Mouse (Mus musculus) heart, postnatal 10 days (tissue): ENCODE measurements around the gene Krtap10-4. TPM values are rescaled to one million over a fixed set of nuclear protein-coding genes. Genes with fewer than 3 reads are reported as not detected.
"Not testable (repeated sequence)": the region's sequence is repeated elsewhere in the genome, so short reads cannot be mapped to it uniquely, and the experiment has no call there.

Experiments
- DNase-seq, 2 experiments: peaks; one replicate each; pipeline ENCODE4 v3.0.0; 2021
- intact Hi-C: fragments of 180-260 bp; cut with DNase I; formaldehyde crosslinking; loops from one replicate; pipeline ENCODE4 v1.15.1; 2025
- total RNA-seq, 2 experiments: library from RNA; stranded (reverse); gene quantifications; 2 replicates each; pipeline ENCODE4 v1.2.3; 2021

The Krtap10-4 gene
- not detected for total RNA-seq

DNA sequence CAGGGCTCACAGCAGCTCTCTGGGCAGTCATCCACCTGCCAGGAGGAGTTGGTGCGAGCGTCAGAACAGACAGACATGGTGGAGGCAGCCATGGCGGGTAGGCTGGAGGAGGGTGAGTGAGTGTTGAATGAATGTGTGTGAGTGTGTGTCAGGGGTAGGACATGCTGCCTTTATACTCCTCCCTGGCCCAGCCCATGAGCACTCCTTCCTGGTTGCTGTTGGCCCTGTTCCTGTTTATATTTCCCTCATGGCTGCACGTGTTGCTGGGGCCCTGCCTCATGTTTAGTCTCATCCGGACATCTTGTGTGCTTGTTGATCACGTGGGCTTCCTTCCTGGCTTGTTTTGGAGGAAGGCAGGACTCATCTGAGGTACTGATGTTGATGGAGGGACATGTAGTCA, at the start of gene Krtap10-4:
TSS of gene Krtap10-4 (minus strand) at position 145 of the 400 bp plus-strand sequence.
- no peak for DNase-seq
- intact Hi-C loops: no loop called here

DNA sequence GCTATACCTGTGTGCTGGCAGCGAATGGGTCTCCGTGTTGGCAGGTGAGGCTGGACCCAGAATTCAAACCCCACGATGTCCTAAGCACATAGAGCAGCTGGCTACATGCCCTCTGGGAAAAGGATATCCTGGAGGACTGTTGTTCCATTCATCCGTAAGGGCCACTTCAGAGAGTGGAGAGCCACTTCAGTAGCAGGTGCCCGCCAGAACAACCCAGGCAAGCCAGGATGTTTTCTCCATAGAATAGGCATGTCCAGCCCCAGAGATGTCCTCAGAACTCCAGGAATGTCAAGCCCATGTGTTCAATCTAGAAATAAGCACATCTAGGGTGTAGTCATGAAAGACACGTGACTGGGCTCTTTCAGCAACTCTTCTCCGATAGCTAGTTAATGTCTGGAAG, 42.8 kb upstream of the Krtap10-4 start:
- intact Hi-C loops: no loop called here

DNA sequence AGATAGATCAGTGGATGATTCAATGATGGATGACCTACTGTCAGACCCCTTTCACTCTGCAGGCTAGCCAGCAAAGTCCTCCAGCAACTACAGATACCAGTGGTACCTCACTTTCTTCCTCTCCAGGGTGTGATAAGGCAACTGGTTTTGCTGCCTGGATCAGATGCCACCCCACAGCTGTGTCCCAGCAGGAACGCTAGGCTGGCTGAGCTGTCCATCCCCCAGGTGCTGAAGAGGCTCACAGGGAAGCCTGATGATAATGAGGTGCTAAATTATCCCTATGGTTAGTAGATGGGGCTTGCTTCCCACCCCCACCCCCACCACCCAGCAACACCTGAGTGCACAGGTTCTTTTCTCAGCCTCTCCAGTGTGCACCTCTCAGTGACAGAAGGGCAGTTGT, 40.7 kb upstream of the Krtap10-4 start:
- intact Hi-C loops: no loop called here
- peak in 1 of 2 experiments; percentile 34 for DNase-seq

More for the DNA sequence above, 42.8 kb upstream of the Krtap10-4 start:
- DNase-seq: no peak

DNA sequence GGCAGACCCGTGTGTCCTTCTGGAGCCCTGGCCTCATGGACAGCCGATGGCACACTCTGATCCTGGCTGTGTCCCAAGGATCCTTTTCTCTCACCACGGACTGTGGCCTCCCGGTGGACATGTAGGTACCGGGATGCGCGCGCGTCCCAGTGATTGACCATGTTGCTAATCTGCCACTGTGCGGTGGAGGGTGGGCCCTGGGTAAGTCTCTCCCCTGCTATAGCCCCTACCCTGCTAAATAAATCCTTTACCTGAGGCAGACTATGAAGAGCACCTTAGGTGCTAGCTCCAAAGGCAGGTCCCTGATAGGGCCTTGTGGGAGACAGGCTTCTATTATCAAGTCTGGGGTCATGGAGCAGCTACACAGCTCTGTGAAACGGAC, 37.9 kb upstream of the Krtap10-4 start:
- no peak for DNase-seq
- intact Hi-C loops: no loop called here

DNA sequence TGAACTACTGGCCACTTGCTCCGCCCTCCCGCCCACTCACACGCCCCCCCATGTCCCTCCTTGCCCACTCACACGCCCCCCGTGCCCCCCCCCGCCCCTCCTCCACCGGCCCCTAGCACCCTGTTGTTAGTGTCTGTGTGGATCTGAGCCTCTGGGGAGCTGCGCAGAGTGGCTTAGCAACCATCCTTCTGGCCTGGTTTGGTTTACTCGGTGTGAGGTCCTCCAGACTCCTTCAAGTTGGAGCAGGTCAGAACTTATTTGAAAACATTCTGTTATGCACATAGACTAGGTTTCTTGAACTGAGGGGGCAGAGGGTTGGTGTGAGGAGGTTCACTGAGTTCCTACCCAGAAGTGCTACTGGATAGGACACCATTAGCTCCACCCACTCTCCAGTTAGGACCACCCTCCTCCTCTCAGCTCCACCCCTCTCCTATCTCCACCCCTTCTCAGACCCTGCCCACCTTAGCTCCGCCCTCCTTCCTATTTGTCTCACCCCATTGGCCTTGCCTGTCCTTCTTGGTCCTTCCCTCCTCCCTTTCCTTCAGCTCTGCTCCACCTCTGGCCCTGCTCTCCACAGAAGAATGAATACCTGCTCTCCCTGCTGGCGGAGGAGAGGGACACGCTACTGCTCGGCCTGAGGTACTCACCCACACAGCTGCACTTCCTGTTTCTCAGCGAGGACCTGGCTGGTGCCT, 37.3 kb upstream of the Krtap10-4 start:
- DNase-seq: no peak

DNA sequence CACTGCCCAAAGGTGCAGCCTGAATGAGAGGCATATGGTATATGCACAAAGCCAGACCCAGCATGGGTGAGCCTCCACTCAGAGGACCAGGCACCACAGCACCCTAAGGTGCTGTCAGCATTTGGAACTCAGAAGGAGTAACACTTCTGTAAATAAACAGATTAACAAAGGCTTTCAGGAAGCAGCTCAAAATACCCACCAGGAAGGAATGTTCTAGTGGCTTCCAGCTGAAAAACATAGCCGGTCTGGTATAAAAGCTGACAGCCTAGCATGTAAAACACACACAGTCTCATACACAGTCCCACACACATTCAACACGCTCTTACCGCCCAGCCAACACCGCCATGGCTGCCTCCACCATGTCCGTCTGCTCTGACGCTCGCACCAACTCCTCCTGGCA, 34.8 kb upstream of the Krtap10-4 start, which contains the start of gene Gm3285:
TSS of gene Gm3285 (plus strand) at position 301 of the 400 bp plus-strand sequence.
- DNase-seq: no peak
- intact Hi-C loops: no loop called here

More for the DNA sequence above, 37.3 kb upstream of the Krtap10-4 start:
- intact Hi-C loops: no loop called here

DNA sequence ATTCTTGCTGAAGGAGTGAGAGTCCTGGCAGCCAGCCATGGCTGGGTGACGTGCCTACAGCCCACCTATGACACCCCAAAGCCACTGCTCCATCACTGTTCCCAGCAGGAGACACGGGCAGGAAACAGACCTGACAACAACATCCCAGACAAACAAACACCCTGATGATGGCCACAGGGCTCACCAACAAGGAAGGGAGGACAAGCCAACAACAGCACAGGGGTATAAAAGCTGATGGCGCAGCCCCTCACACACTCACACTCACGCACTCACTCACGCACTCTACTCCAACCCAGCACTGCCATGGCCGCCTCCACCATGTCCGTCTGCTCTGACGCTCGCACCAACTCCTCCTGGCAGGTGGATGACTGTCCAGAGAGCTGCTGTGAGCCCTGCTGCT, 25.7 kb upstream of the Krtap10-4 start, which contains the start of gene Gm10318:
TSS of gene Gm10318 (plus strand) at position 301 of the 400 bp plus-strand sequence.
- intact Hi-C loops: no loop called here

DNA sequence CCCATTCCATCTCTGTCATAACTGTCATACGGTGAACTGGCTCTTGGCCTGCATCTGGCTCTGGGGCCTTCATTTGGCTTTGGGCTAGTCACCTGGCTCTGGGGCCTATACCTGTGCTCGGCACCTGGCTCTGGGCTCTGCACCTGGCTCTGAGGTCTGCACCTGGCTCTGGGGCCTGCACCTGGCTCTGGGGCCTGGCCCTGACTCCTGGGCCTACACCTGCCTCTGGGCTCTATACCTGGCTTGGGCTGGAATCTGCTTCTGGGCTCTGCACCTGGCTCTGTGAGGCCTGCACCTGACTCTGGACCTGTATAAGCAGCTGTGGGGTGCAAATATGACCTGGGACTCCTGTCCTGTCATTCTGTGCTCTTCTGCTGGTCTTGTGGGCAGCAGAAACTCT, 20.6 kb upstream of the Krtap10-4 start:
- DNase-seq: no peak
- intact Hi-C loops: no loop called here

More for the DNA sequence above, 25.7 kb upstream of the Krtap10-4 start, which contains the start of gene Gm10318:
- no peak for DNase-seq

DNA sequence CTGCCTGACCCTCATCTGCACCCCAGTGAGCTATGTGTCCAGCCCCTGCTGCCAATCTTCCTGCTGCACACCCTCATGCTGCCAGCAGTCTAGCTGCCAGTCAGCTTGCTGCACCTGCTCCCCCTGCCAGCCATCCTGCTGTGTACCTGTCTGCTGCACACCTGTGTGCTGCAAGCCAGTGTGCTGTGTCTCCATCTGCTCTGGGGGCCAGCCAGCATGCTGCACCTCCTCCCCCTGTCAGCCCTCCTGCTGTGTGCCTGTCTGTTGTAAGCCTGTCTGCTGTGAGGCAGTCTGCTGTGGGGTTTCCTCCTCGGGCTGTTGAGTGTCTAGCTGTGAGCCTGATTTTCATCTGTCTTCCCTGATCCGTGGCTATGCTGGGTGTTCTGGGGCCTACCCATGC, 20.1 kb upstream of the Krtap10-4 start:
- intact Hi-C loops: no loop called here
- no peak for DNase-seq

DNA sequence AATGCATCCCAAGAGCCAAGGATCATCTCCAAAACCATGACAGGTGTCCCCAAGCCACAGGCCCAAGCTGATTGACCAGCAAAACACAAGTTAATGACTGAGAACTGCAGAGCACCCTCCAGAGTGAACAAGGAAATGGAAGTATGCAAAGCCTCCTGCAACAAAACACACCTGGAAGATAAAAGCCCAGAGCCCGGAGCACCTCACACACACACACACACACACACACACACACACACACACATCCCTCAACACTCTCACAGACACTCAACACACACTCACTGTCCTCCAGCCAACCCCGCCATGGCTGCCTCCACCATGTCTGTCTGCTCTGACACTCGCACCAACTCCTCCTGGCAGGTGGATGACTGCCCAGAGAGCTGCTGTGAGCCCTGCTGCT, 19.6 kb upstream of the Krtap10-4 start, which contains the start of gene Gm36176:
TSS of gene Gm36176 (plus strand) at position 301 of the 400 bp plus-strand sequence.
- intact Hi-C loops: no loop called here
- DNase-seq: no peak

DNA sequence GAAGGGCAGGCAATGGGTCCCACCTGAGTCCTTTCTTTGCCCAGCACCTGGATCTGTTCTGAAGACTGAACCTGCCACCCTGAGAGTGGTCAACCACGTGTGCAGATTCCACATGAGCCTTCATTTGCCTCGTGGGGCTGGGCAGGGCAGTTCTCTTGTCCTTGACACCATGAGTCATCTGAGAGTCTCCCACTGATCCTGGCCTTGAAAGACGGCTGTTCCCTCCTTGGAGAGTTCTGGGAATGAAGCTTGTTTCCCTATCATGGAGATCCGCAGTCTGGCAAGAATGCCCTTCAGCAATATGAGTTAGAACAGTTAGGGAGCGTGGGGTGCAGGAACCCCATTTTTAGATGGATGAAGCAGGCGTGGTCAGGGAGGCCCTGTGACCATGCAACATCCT, 12.1 kb upstream of the Krtap10-4 start:
- intact Hi-C loops: no loop called here
- DNase-seq: no peak

DNA sequence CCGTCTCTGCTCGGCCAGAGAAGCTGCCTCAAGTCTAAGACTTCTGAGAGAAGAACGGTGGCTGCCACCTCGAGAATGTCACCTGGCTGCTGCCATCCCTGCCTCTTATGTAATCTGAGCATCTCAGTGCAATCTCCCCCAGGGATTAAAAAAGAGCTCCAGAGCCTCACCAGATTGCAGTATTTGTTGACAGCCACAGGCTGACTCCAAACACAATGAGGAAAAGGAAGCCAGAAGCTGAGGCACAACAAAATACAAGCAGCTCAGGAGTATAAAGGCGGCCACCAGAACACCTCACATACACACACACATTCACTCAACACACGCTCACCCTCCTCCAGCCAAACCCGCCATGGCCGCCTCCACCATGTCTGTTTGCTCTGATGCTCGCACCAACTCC, 8.8 kb upstream of the Krtap10-4 start, which contains the start of gene Krtap10-10:
TSS of gene Krtap10-10 (plus strand) at position 301 of the 400 bp plus-strand sequence.
- intact Hi-C loops: no loop called here
- DNase-seq: no peak

DNA sequence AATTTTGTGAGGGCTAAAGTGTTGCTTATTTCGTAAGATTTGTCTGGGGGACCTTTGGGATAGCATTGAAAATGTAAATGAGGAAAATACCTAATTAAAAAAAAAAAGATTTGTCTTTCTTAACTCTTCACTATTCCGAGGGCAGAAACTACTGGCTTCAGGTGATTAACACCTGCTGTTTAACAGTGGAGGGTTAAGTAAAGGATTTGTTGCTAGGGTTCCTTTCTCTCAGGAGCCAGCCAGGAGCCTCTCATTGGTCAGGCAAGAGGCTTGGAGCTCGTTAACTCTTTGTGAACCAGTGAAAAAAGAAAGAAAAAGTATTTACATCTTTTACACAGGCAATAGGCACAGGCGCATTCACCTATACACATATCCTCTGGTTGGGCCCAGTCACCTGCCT, 7.7 kb downstream of the Krtap10-4 start:
- DNase-seq: no peak
- intact Hi-C loops: loop anchor here (5.0 kb wide), 1 partner anchor 192 kb away; no protein-coding TSS in a partner anchor

DNA sequence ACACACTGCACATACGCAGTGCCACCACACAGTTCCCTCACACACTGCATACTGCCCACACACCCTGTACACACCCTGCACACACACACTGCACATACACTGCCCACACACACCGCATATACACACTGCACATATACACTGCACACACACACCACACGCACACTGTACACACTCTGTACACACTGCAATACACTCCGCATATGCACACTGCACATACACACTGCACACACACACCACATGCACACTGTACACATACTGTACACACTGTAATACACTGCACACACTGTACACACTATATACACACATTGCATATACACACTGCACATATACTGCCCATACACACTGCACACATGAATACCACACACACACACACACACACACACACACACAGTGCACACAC, 8.4 kb downstream of the Krtap10-4 start:
- intact Hi-C loops: loop anchor here (5.0 kb wide), 1 partner anchor 191 kb away; no protein-coding TSS in a partner anchor
- no peak for DNase-seq

DNA sequence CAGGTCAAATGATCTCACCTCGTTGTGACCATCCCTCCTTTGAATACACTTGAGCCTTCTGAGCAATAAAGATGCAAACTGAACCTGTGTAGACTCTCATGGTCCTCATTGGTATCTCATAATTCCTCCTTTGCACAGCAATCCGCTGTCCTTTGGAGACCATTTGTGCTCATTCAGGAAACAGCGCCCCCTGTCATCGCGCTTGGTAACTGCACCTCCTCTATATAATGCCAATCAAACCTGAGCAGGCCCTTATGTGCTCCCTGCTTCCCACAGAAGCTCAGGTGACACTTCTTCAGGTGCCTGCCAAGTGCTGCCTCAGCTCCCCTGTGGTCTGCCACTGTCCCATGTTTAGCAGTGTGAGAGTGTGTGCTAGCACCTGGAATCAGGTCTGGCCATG, 11.4 kb downstream of the Krtap10-4 start:
- DNase-seq: peak; percentile 7 to 44
- intact Hi-C loops: loop anchor here (5.0 kb wide), 1 partner anchor 188 kb away; no protein-coding TSS in a partner anchor

DNA sequence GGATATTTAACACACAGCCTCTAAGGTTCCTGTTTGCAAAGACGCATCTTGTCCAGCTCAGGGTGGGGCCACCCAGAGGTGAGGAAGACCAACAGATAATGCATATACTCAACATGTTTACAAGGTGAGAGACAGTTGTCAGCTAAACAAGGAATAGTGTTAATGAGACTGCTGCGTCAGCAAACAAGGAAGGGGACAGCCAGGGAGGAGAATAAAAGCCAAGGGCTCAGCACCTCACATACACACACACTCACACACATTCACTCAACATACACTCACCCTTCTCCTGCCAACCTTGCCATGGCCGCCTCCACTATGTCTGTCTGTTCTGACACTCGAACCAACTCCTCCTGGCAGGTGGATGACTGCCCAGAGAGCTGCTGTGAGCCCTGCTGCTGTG, 12.5 kb downstream of the Krtap10-4 start, which contains the start of gene Gm2696:
TSS of gene Gm2696 (plus strand) at position 301 of the 400 bp plus-strand sequence.
- intact Hi-C loops: no loop called here

DNA sequence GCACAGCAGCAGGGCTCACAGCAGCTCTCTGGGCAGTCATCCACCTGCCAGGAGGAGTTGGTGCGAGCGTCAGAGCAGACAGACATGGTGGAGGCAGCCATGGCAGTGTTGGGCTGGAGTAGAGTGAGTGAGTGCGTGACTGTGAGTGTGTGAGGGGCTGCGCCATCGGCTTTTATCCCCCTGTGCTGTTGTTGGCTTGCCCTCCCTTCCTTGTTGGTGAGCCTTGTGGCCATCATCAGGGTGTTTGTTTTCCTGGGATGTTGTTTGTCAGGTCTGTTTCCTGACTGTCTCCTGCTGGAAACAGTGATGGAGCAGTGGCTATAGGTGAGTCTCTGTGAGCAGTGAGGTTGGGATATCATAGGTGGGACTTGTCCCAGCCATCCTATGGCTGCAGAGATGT, 15.2 kb downstream of the Krtap10-4 start, which contains the start of gene Gm9507:
TSS of gene Gm9507 (minus strand) at position 101 of the 400 bp plus-strand sequence.
- intact Hi-C loops: no loop called here
- no peak for DNase-seq

More for the DNA sequence above, 12.5 kb downstream of the Krtap10-4 start, which contains the start of gene Gm2696:
- DNase-seq: no peak

DNA sequence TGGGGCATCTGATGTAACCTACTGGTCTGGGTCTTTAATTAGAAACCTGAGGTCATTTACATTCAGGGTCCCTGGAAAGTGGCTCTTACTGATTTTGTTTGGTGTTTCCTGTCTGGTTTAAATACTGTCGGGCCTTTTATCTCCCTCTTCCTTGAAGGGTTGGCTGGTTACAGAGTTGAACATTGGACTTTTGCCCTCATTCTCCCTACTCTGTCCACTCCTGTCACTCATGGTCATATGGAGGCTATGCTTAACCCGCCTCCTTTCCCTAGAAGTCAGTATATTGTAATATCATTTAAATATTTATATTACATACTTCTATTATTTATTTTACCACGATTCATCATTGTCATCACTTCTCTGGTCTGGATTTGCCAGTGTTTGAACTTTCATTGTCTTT, 22.8 kb downstream of the Krtap10-4 start:
- no peak for DNase-seq
- intact Hi-C loops: no loop called here

DNA sequence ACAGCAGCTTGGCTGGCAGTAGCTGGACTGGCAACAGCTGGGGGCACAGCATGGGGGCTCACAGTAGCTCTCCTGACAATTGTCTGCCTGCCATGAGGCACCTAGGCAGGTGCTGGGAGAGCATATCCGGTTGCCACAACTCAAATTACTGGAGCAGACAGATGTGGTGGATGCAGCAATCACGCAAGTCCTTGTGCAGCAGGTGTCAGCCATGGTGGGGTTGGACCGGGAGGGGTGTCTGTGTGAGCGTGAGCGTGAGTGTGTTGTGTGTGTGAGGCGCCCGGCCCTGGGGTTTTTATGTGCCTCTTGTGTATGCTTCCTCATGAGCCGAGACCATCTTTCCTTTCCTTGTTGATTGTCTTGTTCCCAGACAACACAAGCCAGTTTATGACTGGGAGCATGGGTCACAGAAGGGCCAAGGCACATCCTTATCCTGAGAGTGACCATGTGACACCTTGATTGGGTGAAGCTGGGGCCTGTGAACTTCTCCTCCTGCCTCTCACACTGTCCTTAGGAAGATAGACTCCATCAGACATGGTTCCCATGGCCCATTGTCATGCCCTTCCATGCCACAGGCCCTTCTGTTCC, 27.9 kb downstream of the Krtap10-4 start, which contains the start of gene Gm19668:
TSS of gene Gm19668 (minus strand) at position 213 of the 588 bp plus-strand sequence.
- DNase-seq: no peak
- intact Hi-C loops: no loop called here

DNA sequence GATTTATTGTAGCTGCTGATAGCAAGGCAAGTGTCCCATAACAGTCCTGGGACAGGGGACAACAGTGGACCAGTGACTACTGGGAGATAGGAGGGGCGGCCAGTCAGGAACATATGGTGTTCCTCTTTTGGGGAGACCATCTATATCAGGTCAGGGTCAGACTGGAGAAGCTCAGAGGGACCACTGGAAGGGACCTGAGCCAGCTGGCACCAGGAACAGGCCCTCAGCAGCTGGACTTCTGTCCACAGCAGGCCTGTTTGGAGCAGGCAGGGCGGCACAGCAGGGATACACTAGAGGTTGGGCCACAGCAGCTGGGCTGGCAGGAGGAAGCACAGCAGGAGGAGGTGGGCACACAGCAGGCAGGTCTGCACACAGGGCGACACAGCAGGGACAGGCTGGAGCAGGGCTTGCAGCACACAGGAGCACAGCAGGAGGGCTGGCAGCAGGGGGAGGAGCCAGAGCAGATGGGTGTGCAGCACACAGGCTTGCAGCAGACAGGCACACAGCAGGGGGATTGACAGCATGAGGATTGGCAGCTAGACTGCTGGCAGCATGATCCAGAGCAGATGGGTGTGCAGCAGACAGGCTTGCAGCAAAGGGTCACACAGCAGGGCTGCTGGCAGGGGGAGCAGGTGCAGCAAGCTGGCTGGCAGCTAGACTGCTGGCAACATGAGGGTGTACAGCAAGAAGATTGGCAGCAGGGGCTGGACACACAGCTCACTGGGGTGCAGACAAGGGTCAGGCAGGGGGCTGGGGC, 28.6 kb downstream of the Krtap10-4 start:
- DNase-seq: peak; percentile 31 to 50
- intact Hi-C loops: not testable (repeated sequence)

DNA sequence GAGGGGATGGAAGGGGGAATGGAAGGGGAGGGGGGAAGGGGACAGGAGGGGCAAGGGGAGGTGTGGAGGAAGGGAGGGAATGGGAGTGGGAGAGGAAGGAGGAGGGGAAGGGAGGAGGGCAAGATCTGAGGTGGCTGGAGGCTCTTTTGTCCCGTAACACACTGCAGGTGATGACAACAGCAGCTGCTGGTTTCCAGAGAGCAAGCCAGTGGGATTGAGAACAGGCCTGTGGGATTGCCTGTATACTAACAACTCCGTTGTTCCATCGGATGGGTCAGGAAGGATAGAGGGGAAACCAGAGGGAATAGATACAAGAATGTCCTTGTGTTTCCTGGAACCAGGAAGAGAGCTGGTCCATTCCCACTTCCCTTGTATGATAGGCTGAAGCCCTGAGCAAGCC, 29.2 kb downstream of the Krtap10-4 start:
- intact Hi-C loops: no loop called here
- DNase-seq: peak; percentile 44 to 50
